Mouse (Mus musculus) testis, adult 2 months (tissue): ENCODE measurements at regions not wholly inside any gene's neighbourhood (a gene's known extent, or its start where the extent isn't known, plus 50 kb on each side); places are given as distances from the start of the nearest gene placed in this dataset.

Experiments used
- H3K27ac ChIP-seq: fragments of 200-500 bp; 2 replicates; pipeline ENCODE4 v1.5.1; 2012; ENCODE audit warnings: low read depth, low read length; ENCODE audit not compliant: control insufficient read depth, insufficient read depth
- H3K27me3 ChIP-seq: fragments of 200-500 bp; 2 replicates; pipeline ENCODE4 v1.6.1; 2012; ENCODE audit warnings: mild to moderate bottlenecking, low read length, moderate library complexity; ENCODE audit not compliant: control insufficient read depth, insufficient read depth
- H3K36me3 ChIP-seq: fragments of 200-500 bp; 2 replicates; pipeline ENCODE4 v1.6.1; 2012; ENCODE audit warnings: mild to moderate bottlenecking, low read length; ENCODE audit not compliant: control insufficient read depth, insufficient read depth
- H3K4me1 ChIP-seq: fragments of 200-500 bp; 2 replicates; pipeline ENCODE4 v1.6.1; 2012; ENCODE audit warnings: low read length; ENCODE audit not compliant: control insufficient read depth, insufficient read depth
- H3K4me3 ChIP-seq: fragments of 200-500 bp; 2 replicates; pipeline ENCODE4 v1.5.1; 2012; ENCODE audit warnings: low read depth, mild to moderate bottlenecking, low read length, moderate library complexity, mixed read lengths; ENCODE audit not compliant: control insufficient read depth
- CTCF ChIP-seq: fragments of 200-500 bp; IDR thresholded peaks from 2 replicates; pipeline ENCODE4 v1.5.1; 2012; ENCODE audit warnings: low read depth, mild to moderate bottlenecking, inconsistent platforms, low read length, moderate library complexity; ENCODE audit not compliant: control insufficient read depth, insufficient read depth, insufficient replicate concordance
- POLR2A ChIP-seq: fragments of 200-500 bp; IDR thresholded peaks from 2 replicates; pipeline ENCODE4 v1.6.1; 2012; ENCODE audit warnings: low read depth, mild to moderate bottlenecking, inconsistent platforms, low read length, moderate library complexity; ENCODE audit not compliant: control insufficient read depth

DNA sequence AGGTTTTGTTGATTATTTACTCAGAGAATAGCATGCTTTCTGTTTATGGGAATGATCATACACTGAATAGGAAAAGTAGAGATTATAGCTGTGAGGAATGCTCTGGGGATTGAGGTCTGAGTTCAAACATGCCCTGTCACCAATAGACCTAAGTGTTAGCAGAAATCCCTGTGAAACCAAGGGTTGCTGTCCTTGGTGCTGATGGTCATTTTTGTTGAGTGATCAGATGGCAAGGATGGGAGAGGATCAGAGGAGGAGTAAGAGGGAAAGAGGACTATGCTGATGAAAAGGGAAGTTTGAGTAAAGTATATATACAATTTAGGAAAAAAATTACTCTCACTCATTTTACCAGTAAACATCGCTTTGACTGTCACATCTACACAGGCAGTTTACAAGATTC lies 191.5 kb upstream of the Sel1l start:
- no peak for TF ChIP-seq POLR2A
- TF ChIP-seq CTCF: no peak
- Histone ChIP-seq H3K4me3 (no peak overlapping the region), H3K36me3 (no peaks in the 10 kb centered on the region), H3K27ac (no peak overlapping the region), H3K4me1 (no peaks in the 10 kb centered on the region), H3K27me3 (no peaks in the 10 kb centered on the region)

DNA sequence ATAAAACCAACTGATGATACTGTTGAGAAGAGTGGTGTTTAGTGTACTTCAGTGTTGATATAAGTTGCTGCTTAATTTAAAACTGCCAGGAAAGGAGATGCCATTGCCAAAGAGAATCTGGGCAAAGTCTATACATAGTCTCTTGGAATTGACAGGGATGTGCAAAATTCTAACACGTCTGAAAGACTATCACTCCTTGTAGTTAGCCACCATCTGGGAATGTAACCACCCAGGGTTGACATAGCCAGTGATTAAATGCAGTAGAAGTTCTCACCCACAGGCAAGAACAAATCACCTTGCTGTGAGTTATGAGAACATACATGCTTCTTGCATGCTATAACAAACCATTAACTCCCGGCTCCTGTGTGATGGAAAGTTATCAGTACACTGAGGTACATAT lies 180.2 kb upstream of the Sel1l start:
- Histone ChIP-seq H3K27me3 (no peaks in the 10 kb centered on the region), H3K36me3 (no peaks in the 10 kb centered on the region), H3K4me1 (no peaks in the 10 kb centered on the region), H3K4me3 (no peak overlapping the region), H3K27ac (no peak overlapping the region)
- TF ChIP-seq CTCF (no peak), POLR2A (no peak)

DNA sequence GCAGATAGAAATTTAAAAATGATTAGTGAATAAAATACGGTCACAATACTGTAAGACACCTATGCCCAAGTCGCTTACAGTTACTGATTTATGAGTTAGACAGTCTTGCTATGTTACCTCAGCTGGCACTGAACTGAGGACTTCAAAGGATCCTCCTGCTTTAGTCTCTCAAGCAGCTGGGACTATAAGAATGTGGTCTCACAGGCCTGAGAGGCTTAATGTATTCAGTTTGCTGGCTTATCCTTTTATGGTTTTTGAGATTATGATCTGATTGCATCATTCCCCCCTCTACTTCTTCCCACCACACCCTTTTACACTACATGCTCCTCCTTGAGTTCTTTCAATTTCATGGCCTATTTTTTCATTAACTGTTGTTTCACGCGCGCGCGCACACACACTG lies 179.4 kb upstream of the Sel1l start:
- TF ChIP-seq CTCF (no peak), POLR2A (no peak)

DNA sequence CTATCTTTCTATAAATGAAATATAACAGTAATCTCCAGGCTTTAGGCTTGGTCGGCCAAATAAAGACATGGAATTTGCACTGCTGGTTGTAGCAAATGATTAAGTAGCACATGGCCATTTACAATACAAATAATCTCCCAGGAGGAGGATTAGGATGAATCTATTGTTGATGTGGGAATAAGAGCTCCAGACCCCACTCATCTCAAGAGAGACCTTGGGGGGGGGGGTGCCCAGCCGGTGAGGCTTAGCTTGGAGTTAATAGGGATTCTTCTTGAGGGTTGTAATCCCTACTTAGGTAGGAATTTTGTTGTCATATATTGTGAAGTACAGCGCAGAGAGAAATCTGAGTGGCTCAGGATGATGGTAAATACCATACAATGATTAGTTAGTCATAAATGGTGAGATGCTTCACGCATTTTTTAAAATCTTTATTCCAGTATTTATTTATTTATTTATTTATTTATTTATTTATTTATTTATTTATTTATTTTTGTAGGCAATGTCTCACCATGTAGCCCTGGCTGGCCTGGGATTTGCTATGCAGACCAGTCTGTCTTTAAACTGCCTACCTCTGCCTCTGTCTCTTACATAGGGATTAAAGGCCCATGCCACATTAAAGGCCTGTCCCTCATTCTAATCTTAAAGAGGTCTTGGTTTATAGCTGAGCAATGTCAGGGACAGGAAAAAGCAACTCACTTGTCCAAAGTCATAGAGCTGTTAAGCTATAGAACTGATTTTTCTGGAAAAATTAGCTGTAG lies 175.7 kb upstream of the Sel1l start:
- H3K27ac ChIP-seq: no peak overlapping the region
- no peaks in the 10 kb centered on the region for H3K27me3 ChIP-seq
- no peaks in the 10 kb centered on the region for H3K36me3 ChIP-seq
- TF ChIP-seq POLR2A (no peak), CTCF (no peak)
- H3K4me1 ChIP-seq: no peaks in the 10 kb centered on the region
- no peak overlapping the region for H3K4me3 ChIP-seq

More for the DNA sequence above, 179.4 kb upstream of the Sel1l start:
- Histone ChIP-seq H3K4me1 (no peaks in the 10 kb centered on the region), H3K4me3 (no peak overlapping the region), H3K27me3 (no peaks in the 10 kb centered on the region), H3K27ac (no peak overlapping the region), H3K36me3 (no peaks in the 10 kb centered on the region)

DNA sequence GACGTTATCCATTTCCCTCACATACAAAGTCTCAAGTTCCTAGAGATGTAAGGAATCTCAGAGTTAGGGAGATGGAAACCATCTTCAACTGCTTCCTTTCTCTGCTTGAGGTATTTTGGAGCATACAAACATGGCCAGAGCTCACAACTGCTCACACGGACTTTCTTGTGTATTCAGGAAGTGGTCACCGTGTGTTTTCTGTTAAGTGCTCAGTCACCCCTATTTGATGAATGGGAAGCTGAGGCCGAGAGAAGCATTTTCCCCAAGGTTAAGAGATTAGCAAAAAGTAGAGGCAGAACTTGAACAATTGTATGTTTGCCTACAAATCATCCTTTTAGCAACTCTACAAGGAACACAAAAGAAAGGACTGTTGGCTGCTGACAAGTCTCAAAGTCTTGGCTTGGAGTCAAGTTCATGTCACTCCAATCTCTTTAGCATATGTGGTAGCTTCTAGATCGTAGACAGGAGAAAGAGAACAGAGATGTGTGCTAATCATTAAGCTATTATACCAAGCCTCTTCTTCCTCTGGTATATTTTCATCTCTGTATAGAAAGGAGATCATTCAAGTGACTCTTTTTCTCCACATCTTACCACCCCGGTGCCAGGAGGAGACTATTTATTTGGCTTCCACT lies 170.8 kb upstream of the Sel1l start:
- Histone ChIP-seq H3K27me3 (no peaks in the 10 kb centered on the region), H3K27ac (no peak overlapping the region), H3K36me3 (no peaks in the 10 kb centered on the region), H3K4me3 (no peak overlapping the region), H3K4me1 (no peaks in the 10 kb centered on the region)
- no peak for TF ChIP-seq POLR2A
- no peak for TF ChIP-seq CTCF

DNA sequence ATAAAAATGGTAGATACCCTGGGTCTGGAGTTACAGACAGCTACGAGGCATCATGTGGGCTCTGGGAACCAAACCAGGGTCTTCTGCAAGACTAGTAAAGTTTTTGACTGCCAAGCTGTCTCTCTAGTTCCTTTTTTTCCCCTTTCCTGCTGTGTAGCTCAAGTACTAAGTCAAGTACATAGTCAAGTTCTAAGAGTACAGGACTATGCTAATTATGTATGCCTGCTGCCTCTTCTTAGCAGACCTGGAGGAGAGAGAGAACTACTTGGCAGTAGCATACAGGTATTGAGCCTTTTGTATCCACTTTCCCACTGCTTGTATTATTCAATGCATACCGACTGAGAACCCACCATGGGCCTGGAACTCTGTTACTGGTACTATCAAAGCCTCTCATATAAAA lies 166.4 kb upstream of the Sel1l start:
- Histone ChIP-seq H3K36me3 (no peaks in the 10 kb centered on the region), H3K4me1 (peaks cover 3% of the 10 kb centered on the region; the same call in 1 of the 2 replicates), H3K27me3 (no peaks in the 10 kb centered on the region), H3K4me3 (no peak overlapping the region), H3K27ac (no peak overlapping the region)
- no peak for TF ChIP-seq POLR2A
- no peak for TF ChIP-seq CTCF

DNA sequence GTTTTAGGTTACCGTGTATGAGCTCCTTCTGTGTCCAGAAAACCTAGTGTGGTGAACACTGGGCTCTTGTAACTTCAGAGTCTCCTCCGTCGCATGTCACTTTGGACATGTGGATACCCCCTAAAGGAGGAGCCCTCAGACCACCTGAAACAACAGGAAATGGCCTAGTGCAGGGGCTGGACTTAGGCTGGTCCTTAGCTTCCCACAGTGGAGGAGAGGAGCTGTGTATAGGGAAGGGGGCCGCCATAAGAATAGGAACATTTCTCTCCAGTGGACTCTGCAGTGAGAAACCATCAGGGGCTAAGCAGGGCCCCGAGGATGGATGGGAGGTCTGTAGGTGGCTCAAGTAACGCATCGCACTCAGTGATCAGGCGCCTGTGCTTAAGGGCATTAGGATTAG lies 165.0 kb upstream of the Sel1l start:
- Histone ChIP-seq H3K27me3 (no peaks in the 10 kb centered on the region), H3K4me3 (no peak overlapping the region), H3K36me3 (no peaks in the 10 kb centered on the region), H3K27ac (no peak overlapping the region), H3K4me1 (peaks cover 3% of the 10 kb centered on the region; the same call in 1 of the 2 replicates)
- TF ChIP-seq CTCF (no peak), POLR2A (no peak)
